Mouse (Mus musculus): ENCODE data around the gene Tfb2m. TPM values are rescaled to one million over a fixed set of nuclear protein-coding genes. Genes with fewer than 3 reads are reported as not detected.

Gene Tfb2m
- polyA plus RNA-seq, 1 experiment, result 20.0 TPM

- H3K4me3 ChIP-seq (replicated peaks; ENCODE audit: control insufficient read depth, low read depth, low read length), result no peak overlapping the region
- WGBS, result 64% methylated on average over 5 of the region's 5 CpGs
- peaks cover 7% of the 10 kb centered on the region for H3K4me1 ChIP-seq (ENCODE audit: control insufficient read depth, insufficient read depth, low read length)
- TF ChIP-seq POLR2A (IDR thresholded peaks at IDR 0.05; ENCODE audit: borderline replicate concordance, control insufficient read depth, low read depth, low read length) (no peak), CTCF (IDR thresholded peaks at IDR 0.05; ENCODE audit: control insufficient read depth, insufficient read depth, low read length) (no peak)
- no peak overlapping the region for H3K27ac ChIP-seq (ENCODE audit: control insufficient read depth, insufficient read depth, low read depth, low read length, poor library complexity)
Measured at GRCm38 (mm10) chr1:179553197-179553948, 7.3 kb upstream of the Tfb2m start.

GRCm38 (mm10) chr1:179552751-179553150 is 6.7 kb upstream of the Tfb2m start:
- TF ChIP-seq POLR2A (IDR thresholded peaks at IDR 0.05; ENCODE audit: borderline replicate concordance, control insufficient read depth, low read depth, low read length), result no peak
- TF ChIP-seq CTCF (IDR thresholded peaks at IDR 0.05; ENCODE audit: control insufficient read depth, insufficient read depth, low read length), result no peak
- no peak overlapping the region for H3K27ac ChIP-seq (ENCODE audit: control insufficient read depth, insufficient read depth, low read depth, low read length, poor library complexity)
- H3K4me1 ChIP-seq (ENCODE audit: control insufficient read depth, insufficient read depth, low read length), result peaks cover 11% of the 10 kb centered on the region
- no peak overlapping the region for H3K4me3 ChIP-seq (replicated peaks; ENCODE audit: control insufficient read depth, low read depth, low read length)
- 89% methylated on average over 7 of the region's 7 CpGs for WGBS

GRCm38 (mm10) chr1:179551921-179552320 is 5.9 kb upstream of the Tfb2m start:
- Histone ChIP-seq H3K4me1 (ENCODE audit: control insufficient read depth, insufficient read depth, low read length) (peaks cover 11% of the 10 kb centered on the region), H3K4me3 (replicated peaks; ENCODE audit: control insufficient read depth, low read depth, low read length) (no peak overlapping the region), H3K27ac (ENCODE audit: control insufficient read depth, insufficient read depth, low read depth, low read length, poor library complexity) (no peak overlapping the region)
- TF ChIP-seq POLR2A (IDR thresholded peaks at IDR 0.05; ENCODE audit: borderline replicate concordance, control insufficient read depth, low read depth, low read length) (no peak), CTCF (IDR thresholded peaks at IDR 0.05; ENCODE audit: control insufficient read depth, insufficient read depth, low read length) (no peak)
- WGBS, result 56% methylated on average over 4 of the region's 4 CpGs

- Histone ChIP-seq H3K4me1 (ENCODE audit: control insufficient read depth, insufficient read depth, low read length) (peaks cover 11% of the 10 kb centered on the region), H3K4me3 (replicated peaks; ENCODE audit: control insufficient read depth, low read depth, low read length) (no peak overlapping the region), H3K27ac (ENCODE audit: control insufficient read depth, insufficient read depth, low read depth, low read length, poor library complexity) (no peak overlapping the region)
- WGBS, result 20% methylated on average over 3 of the region's 3 CpGs
- TF ChIP-seq CTCF (IDR thresholded peaks at IDR 0.05; ENCODE audit: control insufficient read depth, insufficient read depth, low read length) (no peak), POLR2A (IDR thresholded peaks at IDR 0.05; ENCODE audit: borderline replicate concordance, control insufficient read depth, low read depth, low read length) (no peak)
Measured at GRCm38 (mm10) chr1:179551336-179551735, 5.3 kb upstream of the Tfb2m start.

GRCm38 (mm10) chr1:179548996-179549752 is 3.1 kb upstream of the Tfb2m start:
- peaks cover 12% of the 10 kb centered on the region for H3K4me1 ChIP-seq (ENCODE audit: control insufficient read depth, insufficient read depth, low read length)
- H3K4me3 ChIP-seq (replicated peaks; ENCODE audit: control insufficient read depth, low read depth, low read length), result no peak overlapping the region
- 58% methylated on average over 5 of the region's 5 CpGs for WGBS
- no peak for TF ChIP-seq CTCF (IDR thresholded peaks at IDR 0.05; ENCODE audit: control insufficient read depth, insufficient read depth, low read length)
- no peak for TF ChIP-seq POLR2A (IDR thresholded peaks at IDR 0.05; ENCODE audit: borderline replicate concordance, control insufficient read depth, low read depth, low read length)
- peak overlapping the region; percentile 41; the same call in 1 of the 2 replicates for H3K27ac ChIP-seq (ENCODE audit: control insufficient read depth, insufficient read depth, low read depth, low read length, poor library complexity)

- Histone ChIP-seq H3K4me1 (ENCODE audit: control insufficient read depth, insufficient read depth, low read length) (peaks cover 12% of the 10 kb centered on the region), H3K4me3 (replicated peaks; ENCODE audit: control insufficient read depth, low read depth, low read length) (peak overlapping the region; percentile 40), H3K27ac (ENCODE audit: control insufficient read depth, insufficient read depth, low read depth, low read length, poor library complexity) (peak overlapping the region; percentile 7; the same call in 1 of the 2 replicates)
- 80% methylated on average over 11 of the region's 11 CpGs for WGBS
- TF ChIP-seq POLR2A (IDR thresholded peaks at IDR 0.05; ENCODE audit: borderline replicate concordance, control insufficient read depth, low read depth, low read length), result no peak
- TF ChIP-seq CTCF (IDR thresholded peaks at IDR 0.05; ENCODE audit: control insufficient read depth, insufficient read depth, low read length), result no peak
Measured at GRCm38 (mm10) chr1:179548220-179548619, 2.2 kb upstream of the Tfb2m start.

- no peak for TF ChIP-seq CTCF (IDR thresholded peaks at IDR 0.05; ENCODE audit: control insufficient read depth, insufficient read depth, low read length)
- no peak for TF ChIP-seq POLR2A (IDR thresholded peaks at IDR 0.05; ENCODE audit: borderline replicate concordance, control insufficient read depth, low read depth, low read length)
- H3K4me1 ChIP-seq (ENCODE audit: control insufficient read depth, insufficient read depth, low read length), result peaks cover 9% of the 10 kb centered on the region
- H3K27ac ChIP-seq (ENCODE audit: control insufficient read depth, insufficient read depth, low read depth, low read length, poor library complexity), result no peak overlapping the region
- peak overlapping the region; percentile 41 for H3K4me3 ChIP-seq (replicated peaks; ENCODE audit: control insufficient read depth, low read depth, low read length)
- WGBS, result 23% methylated on average over 5 of the region's 5 CpGs
Measured at GRCm38 (mm10) chr1:179547176-179547575, 1.1 kb upstream of the Tfb2m start.

- peaks cover 7% of the 10 kb centered on the region for H3K4me1 ChIP-seq (ENCODE audit: control insufficient read depth, insufficient read depth, low read length)
Measured at GRCm38 (mm10) chr1:179546551-179546917, 467 bp upstream of the Tfb2m start.

More at GRCm38 (mm10) chr1:179546551-179546917, 467 bp upstream of the Tfb2m start:
- TF ChIP-seq CTCF (IDR thresholded peaks at IDR 0.05; ENCODE audit: control insufficient read depth, insufficient read depth, low read length) (no peak), POLR2A (IDR thresholded peaks at IDR 0.05; ENCODE audit: borderline replicate concordance, control insufficient read depth, low read depth, low read length) (no peak)
- Histone ChIP-seq H3K27ac (ENCODE audit: control insufficient read depth, insufficient read depth, low read depth, low read length, poor library complexity) (peak overlapping the region; percentile 86), H3K4me3 (replicated peaks; ENCODE audit: control insufficient read depth, low read depth, low read length) (peak overlapping the region; percentile 89)
- WGBS, result under 1% methylated on average over 44 of the region's 44 CpGs

Data from bone marrow, adult 2 months (tissue).